Mouse (Mus musculus): Measurements from ENCODE around the gene Zfp592. TPM values are rescaled to one million over a fixed set of nuclear protein-coding genes. Genes with fewer than 3 reads are reported as not detected.

Zfp592 gene
- total RNA-seq, 1 experiment: 8.2 TPM

DNA sequence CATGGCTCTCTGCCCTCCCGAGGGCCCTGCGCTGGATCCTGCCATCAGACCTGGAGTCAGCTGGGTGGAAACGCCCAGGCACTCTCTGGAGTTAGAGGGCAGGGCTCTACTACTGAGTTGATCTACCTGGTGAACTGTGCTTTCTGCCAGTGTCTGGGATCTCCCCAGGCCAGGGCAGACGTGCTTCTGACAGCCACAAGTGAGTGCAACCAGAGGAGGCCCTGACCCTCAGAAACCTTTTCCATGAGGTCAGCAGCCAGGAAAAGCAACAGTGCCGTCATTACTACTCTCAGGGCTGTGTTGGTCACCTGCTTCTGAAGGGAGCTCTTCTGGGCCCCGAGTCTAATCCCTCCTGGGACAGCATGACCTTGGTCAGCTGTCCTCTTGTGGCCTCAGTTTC is 83.5 kb downstream of the Zfp592 start:
- Histone ChIP-seq H3K9me3 (ENCODE audit: control insufficient read depth, insufficient read depth, low read depth, low read length) (no peaks in the 10 kb centered on the region), H3K36me3 (ENCODE audit: control insufficient read depth, insufficient read depth, low read length, poor library complexity, severe bottlenecking) (no peaks in the 10 kb centered on the region), H3K4me1 (ENCODE audit: control insufficient read depth in 2 of 2, insufficient read depth in 2 of 2, low read length in 2 of 2, poor library complexity in 1 of 2) (peaks cover 0 to 12% of the 10 kb centered on the region in 2 experiments; a peak in 1 of 4 replicates), H3K4me3 (ENCODE audit: insufficient read depth in 1 of 2, low read depth in 1 of 2, low read length in 2 of 2, poor library complexity in 1 of 2, severe bottlenecking in 1 of 2) (no peak overlapping the region), H3K9ac (ENCODE audit: insufficient read depth, low read depth, low read length, poor library complexity, severe bottlenecking) (no peak overlapping the region), H3K27ac (ENCODE audit: insufficient read depth, low read depth, low read length, poor library complexity, severe bottlenecking) (no peak overlapping the region)
- in situ Hi-C loops (cut with MboI; ENCODE audit: low sequenced_read_pairs in 2 of 2, unreplicated experiment in 2 of 2): no loop called here
- TF ChIP-seq MAFK (IDR thresholded peaks at IDR 0.05; ENCODE audit: insufficient read depth, low read depth, low read length) (no peak), CHD2 (IDR thresholded peaks at IDR 0.05; ENCODE audit: low read depth, low read length) (no peak), ZNF384 (IDR thresholded peaks at IDR 0.05; ENCODE audit: low read depth, low read length) (no peak), HCFC1 (IDR thresholded peaks at IDR 0.05; ENCODE audit: borderline replicate concordance, insufficient read depth, low read length) (no peak), ZC3H11A (IDR thresholded peaks at IDR 0.05; ENCODE audit: borderline replicate concordance, low read depth, low read length) (no peak)
- DNase-seq (ENCODE audit: low read depth, low spot score): no peak

- in situ Hi-C loops (cut with MboI; ENCODE audit: low sequenced_read_pairs in 2 of 2, unreplicated experiment in 2 of 2): no loop called here
- no peak for TF ChIP-seq HCFC1 (IDR thresholded peaks at IDR 0.05; ENCODE audit: borderline replicate concordance, insufficient read depth, low read length)
- Histone ChIP-seq H3K27ac (ENCODE audit: insufficient read depth, low read depth, low read length, poor library complexity, severe bottlenecking) (no peak overlapping the region), H3K4me3 (ENCODE audit: insufficient read depth in 1 of 2, low read depth in 1 of 2, low read length in 2 of 2, poor library complexity in 1 of 2, severe bottlenecking in 1 of 2) (no peak overlapping the region), H3K9me3 (ENCODE audit: control insufficient read depth, insufficient read depth, low read depth, low read length) (no peaks in the 10 kb centered on the region), H3K4me1 (ENCODE audit: control insufficient read depth in 2 of 2, insufficient read depth in 2 of 2, low read length in 2 of 2, poor library complexity in 1 of 2) (peaks cover 0 to 12% of the 10 kb centered on the region in 2 experiments; a peak in 1 of 4 replicates), H3K36me3 (ENCODE audit: control insufficient read depth, insufficient read depth, low read length, poor library complexity, severe bottlenecking) (no peaks in the 10 kb centered on the region), H3K9ac (ENCODE audit: insufficient read depth, low read depth, low read length, poor library complexity, severe bottlenecking) (no peak overlapping the region)
- DNase-seq (ENCODE audit: low read depth, low spot score): no peak
Observed at GRCm38 (mm10) chr7:81078740-81079139, 85.3 kb downstream of the Zfp592 start.

DNA sequence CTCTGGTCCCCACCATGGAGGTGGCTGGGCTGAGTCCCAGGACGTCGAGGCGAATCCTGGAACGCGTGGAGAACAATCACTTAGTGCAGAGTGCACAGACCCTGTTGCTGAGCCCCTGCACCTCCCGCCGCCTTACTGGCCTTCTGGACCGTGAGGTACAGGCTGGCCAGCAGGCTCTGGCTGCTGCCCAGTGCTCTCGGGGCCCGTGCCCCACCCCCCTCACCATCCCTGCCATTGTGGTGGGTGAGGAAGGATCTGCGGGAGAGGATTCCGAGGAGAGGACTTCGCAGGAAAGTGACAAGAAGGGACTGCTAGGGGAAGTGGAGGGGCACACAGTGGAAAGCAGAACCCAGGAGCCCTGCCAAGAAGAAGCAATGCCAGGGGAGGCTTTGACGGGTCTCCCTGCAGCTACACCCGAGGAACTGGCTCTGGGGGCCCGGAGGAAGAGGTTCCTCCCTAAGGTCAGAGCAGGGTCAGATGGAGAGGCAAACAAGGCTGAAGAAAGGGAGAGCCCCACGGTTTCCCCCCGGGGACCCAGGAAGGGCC is 100.0 kb downstream of the Zfp592 start:
- TF ChIP-seq MAFK (IDR thresholded peaks at IDR 0.05; ENCODE audit: insufficient read depth, low read depth, low read length): no peak
- TF ChIP-seq CHD2 (IDR thresholded peaks at IDR 0.05; ENCODE audit: low read depth, low read length): no peak
- no peak for TF ChIP-seq HCFC1 (IDR thresholded peaks at IDR 0.05; ENCODE audit: borderline replicate concordance, insufficient read depth, low read length)
- no peak for TF ChIP-seq ZC3H11A (IDR thresholded peaks at IDR 0.05; ENCODE audit: borderline replicate concordance, low read depth, low read length)
- TF ChIP-seq ZNF384 (IDR thresholded peaks at IDR 0.05; ENCODE audit: low read depth, low read length): no peak
- no peak overlapping the region for H3K27ac ChIP-seq (ENCODE audit: insufficient read depth, low read depth, low read length, poor library complexity, severe bottlenecking)
- peak overlapping the region in 1 of 2 experiments; percentile 18; a peak in 1 of 4 replicates for H3K4me3 ChIP-seq (ENCODE audit: insufficient read depth in 1 of 2, low read depth in 1 of 2, low read length in 2 of 2, poor library complexity in 1 of 2, severe bottlenecking in 1 of 2)
- H3K9me3 ChIP-seq (ENCODE audit: control insufficient read depth, insufficient read depth, low read depth, low read length): no peaks in the 10 kb centered on the region
- no peak overlapping the region for H3K9ac ChIP-seq (ENCODE audit: insufficient read depth, low read depth, low read length, poor library complexity, severe bottlenecking)
- H3K4me1 ChIP-seq (ENCODE audit: control insufficient read depth in 2 of 2, insufficient read depth in 2 of 2, low read length in 2 of 2, poor library complexity in 1 of 2): peaks cover 6 to 23% of the 10 kb centered on the region in 2 experiments
- in situ Hi-C loops (cut with MboI; ENCODE audit: low sequenced_read_pairs in 2 of 2, unreplicated experiment in 2 of 2): no loop called here
- H3K36me3 ChIP-seq (ENCODE audit: control insufficient read depth, insufficient read depth, low read length, poor library complexity, severe bottlenecking): no peaks in the 10 kb centered on the region; the same call in 1 of the 2 replicates
- DNase-seq (ENCODE audit: low read depth, low spot score): no peak

- H3K27ac ChIP-seq (ENCODE audit: insufficient read depth, low read depth, low read length, poor library complexity, severe bottlenecking): no peak overlapping the region
- peak; percentile 67 for DNase-seq (ENCODE audit: low read depth, low spot score)
- H3K9ac ChIP-seq (ENCODE audit: insufficient read depth, low read depth, low read length, poor library complexity, severe bottlenecking): no peak overlapping the region
- no peaks in the 10 kb centered on the region for H3K9me3 ChIP-seq (ENCODE audit: control insufficient read depth, insufficient read depth, low read depth, low read length)
- TF ChIP-seq HCFC1 (IDR thresholded peaks at IDR 0.05; ENCODE audit: borderline replicate concordance, insufficient read depth, low read length): no peak
- no peak for TF ChIP-seq MAFK (IDR thresholded peaks at IDR 0.05; ENCODE audit: insufficient read depth, low read depth, low read length)
- no peak for TF ChIP-seq ZNF384 (IDR thresholded peaks at IDR 0.05; ENCODE audit: low read depth, low read length)
- no peak for TF ChIP-seq CHD2 (IDR thresholded peaks at IDR 0.05; ENCODE audit: low read depth, low read length)
- TF ChIP-seq ZC3H11A (IDR thresholded peaks at IDR 0.05; ENCODE audit: borderline replicate concordance, low read depth, low read length): no peak
- H3K36me3 ChIP-seq (ENCODE audit: control insufficient read depth, insufficient read depth, low read length, poor library complexity, severe bottlenecking): no peaks in the 10 kb centered on the region; the same call in 1 of the 2 replicates
- peaks cover 6 to 23% of the 10 kb centered on the region in 2 experiments for H3K4me1 ChIP-seq (ENCODE audit: control insufficient read depth in 2 of 2, insufficient read depth in 2 of 2, low read length in 2 of 2, poor library complexity in 1 of 2)
- H3K4me3 ChIP-seq (ENCODE audit: insufficient read depth in 1 of 2, low read depth in 1 of 2, low read length in 2 of 2, poor library complexity in 1 of 2, severe bottlenecking in 1 of 2): peak overlapping the region in 1 of 2 experiments; percentile 8; a peak in 1 of 4 replicates
- in situ Hi-C loops (cut with MboI; ENCODE audit: low sequenced_read_pairs in 2 of 2, unreplicated experiment in 2 of 2): no loop called here
Observed at GRCm38 (mm10) chr7:81094104-81094757, 100.8 kb downstream of the Zfp592 start.

Other genes starting within 250 kb of the Zfp592 start
- 135 and 170 TPM in 2 replicates for gene Iqgap1, start 167.7 kb upstream of the Zfp592 start, total RNA-seq (2012; rRNA removed)
- gene Zscan2, start 132.8 kb upstream of the Zfp592 start, total RNA-seq (2012; rRNA removed): 2.3 and 2.4 TPM in 2 replicates
- 38.2 and 41.5 TPM in 2 replicates for gene Wdr73, start 92.4 kb upstream of the Zfp592 start, total RNA-seq (2012; rRNA removed)
- gene Nmb, start 88.6 kb upstream of the Zfp592 start, total RNA-seq (2012; rRNA removed): 17.4 and 23.2 TPM in 2 replicates
- 171 and 218 TPM in 2 replicates for gene Sec11a, start 45.9 kb upstream of the Zfp592 start, total RNA-seq (2012; rRNA removed)
- 3.3 and 9.4 TPM in 2 replicates for gene Alpk3, start 63.9 kb downstream of the Zfp592 start, total RNA-seq (2012; rRNA removed)
- gene Slc28a1, start 121.1 kb downstream of the Zfp592 start, total RNA-seq (2012; rRNA removed): 44.8 and 69.2 TPM in 2 replicates
- 1.3 and 2.2 TPM in 2 replicates for gene Pde8a, start 219.9 kb downstream of the Zfp592 start, total RNA-seq (2012; rRNA removed)

All from ES-E14 (cell line).